Mouse (Mus musculus) cerebellum, postnatal 10 days (tissue): ENCODE measurements around the gene Tmem138.
A peak's percentile ranks its signal among the peaks of the same experiment; 100 is the strongest.
"Not testable (repeated sequence)": the region's sequence is repeated elsewhere in the genome, so short reads cannot be mapped to it uniquely, and the experiment has no call there.

Experiments used
- DNase-seq, 2 experiments: peaks; one replicate each; pipeline ENCODE4 v3.0.0; 2021; ENCODE audit warnings: mixed read lengths in 2 of 2

The Tmem138 gene

GRCm38 (mm10) chr19:10569627-10570026, 7.5 kb downstream of the Tmem138 start:
- no peak for DNase-seq

GRCm38 (mm10) chr19:10565217-10565616, 11.9 kb downstream of the Tmem138 start:
- DNase-seq: no peak

- no peak for DNase-seq
These were observed 12.9 kb downstream of the Tmem138 start for GRCm38 (mm10) chr19:10564278-10564677.

GRCm38 (mm10) chr19:10562351-10562750, 14.8 kb downstream of the Tmem138 start:
- DNase-seq: no peak

- DNase-seq: no peak
These were observed 15.4 kb downstream of the Tmem138 start for GRCm38 (mm10) chr19:10561558-10562314.

- no peak for DNase-seq
These were observed 17.1 kb downstream of the Tmem138 start for GRCm38 (mm10) chr19:10560108-10560507.

- DNase-seq: not testable (repeated sequence)
These were observed 19.3 kb downstream of the Tmem138 start for GRCm38 (mm10) chr19:10557837-10558375.

- DNase-seq: no peak
These were observed 19.7 kb downstream of the Tmem138 start for GRCm38 (mm10) chr19:10557430-10557829.

GRCm38 (mm10) chr19:10557001-10557400, 20.2 kb downstream of the Tmem138 start:
- DNase-seq: no peak

- DNase-seq: peak; percentile 88 to 92
These were observed 21.3 kb downstream of the Tmem138 start, which contains the start of gene Tmem216 for GRCm38 (mm10) chr19:10555624-10556510. TSS of gene Tmem216 (minus strand) at chr19:10556238.

- DNase-seq: no peak
These were observed 37.7 kb downstream of the Tmem138 start for GRCm38 (mm10) chr19:10539454-10539853.

- no peak for DNase-seq
These were observed 47.1 kb downstream of the Tmem138 start for GRCm38 (mm10) chr19:10530082-10530481.

GRCm38 (mm10) chr19:10525910-10526309, 51.3 kb downstream of the Tmem138 start, which contains the start of gene Sdhaf2:
TSS of gene Sdhaf2 (minus strand) at chr19:10526142.
- peak; percentile 69 to 82 for DNase-seq

GRCm38 (mm10) chr19:10525106-10525901, 51.9 kb downstream of the Tmem138 start, which contains the start of gene Cpsf7:
TSS of gene Cpsf7 (plus strand) at chr19:10525266.
- peak; percentile 96 to 97 for DNase-seq

GRCm38 (mm10) chr19:10524784-10525105, 52.4 kb downstream of the Tmem138 start:
- no peak for DNase-seq

GRCm38 (mm10) chr19:10523483-10524080, 53.6 kb downstream of the Tmem138 start:
- no peak for DNase-seq

- DNase-seq: no peak
These were observed 55.2 kb downstream of the Tmem138 start for GRCm38 (mm10) chr19:10521926-10522325.
